Mouse (Mus musculus) skeletal muscle tissue, postnatal 0 days (tissue): ENCODE results near the gene Tmem72. TPM values are rescaled to one million over a fixed set of nuclear protein-coding genes. Genes with fewer than 3 reads are reported as not detected.

Experiments used
- microRNA-seq, 2 experiments: library from miRNA; unstranded; fragments of <30 nt; microRNA quantifications; one replicate each; pipeline ENCODE4; 2016
- polyA plus RNA-seq: library from polyadenylated mRNA; unstranded; fragments of >200 nt; fragmentation: Nextera tagmentation; extraction: Ambion mirVana; gene quantifications from 2 replicates; pipeline ENCODE4 v1.2.1, GENCODE M21; 2015

The Tmem72 gene
- 3.2 and 3.3 TPM in 2 replicates for polyA plus RNA-seq

GRCm38 (mm10) chr6:116716666-116717065, at the start of gene Tmem72:
Gene Tmem72 (minus strand): TSS chr6:116716913.

GRCm38 (mm10) chr6:116673471-116674282, 43.0 kb downstream of the Tmem72 start, which contains the start of gene Rassf4:
Gene Rassf4 (minus strand): TSS chr6:116673952.

GRCm38 (mm10) chr6:116650406-116650805, 66.3 kb downstream of the Tmem72 start, which contains the start of gene Depp1:
Gene Depp1 (plus strand): TSS chr6:116650609.

Small RNA genes within 50 kb of the gene (microRNA-seq; reads per million reads assigned to microRNA genes)
- 1.3 to 2.0 reads per million in 2 experiments for gene Mir7043

Other genes starting within 250 kb of the Tmem72 start
- gene Olfr211, start 227.8 kb downstream of the Tmem72 start, polyA plus RNA-seq, result not detected in 2 replicates
- gene Olfr212, start 210.4 kb downstream of the Tmem72 start, polyA plus RNA-seq, result not detected in 2 replicates
- gene Olfr213, start 178.5 kb downstream of the Tmem72 start, polyA plus RNA-seq, result not detected in 2 replicates
- gene Gm5580, start 165.8 kb downstream of the Tmem72 start, polyA plus RNA-seq, result 0.33 and 0.42 TPM in 2 replicates
- gene Olfr214, start 162.7 kb downstream of the Tmem72 start, polyA plus RNA-seq, result not detected in 2 replicates
- not detected in 2 replicates for gene Olfr215, start 132.7 kb downstream of the Tmem72 start, polyA plus RNA-seq
- 41.5 and 45.5 TPM in 2 replicates for gene Zfp422, start 87.9 kb downstream of the Tmem72 start, polyA plus RNA-seq
- gene Depp1, start 66.3 kb downstream of the Tmem72 start, polyA plus RNA-seq, result 23.4 and 30.2 TPM in 2 replicates
- 17.6 and 18.2 TPM in 2 replicates for gene Rassf4, start 43.0 kb downstream of the Tmem72 start, polyA plus RNA-seq